Mouse (Mus musculus) megakaryocyte, embryonic 14.5 days (primary cell): ENCODE results near the gene Cc2d1b. TPM values are rescaled to one million over a fixed set of nuclear protein-coding genes. Genes with fewer than 3 reads are reported as not detected.

ENCODE experiments used
- H3K27me3 ChIP-seq: replicated peaks from 2 replicates; pipeline ENCODE3; 2012; ENCODE audit warnings: inconsistent platforms
- H3K36me3 ChIP-seq: replicated peaks from 2 replicates; pipeline ENCODE3; 2012; ENCODE audit warnings: low read length, inconsistent platforms, mixed read lengths
- H3K4me1 ChIP-seq: 2 replicates; pipeline ENCODE4 v1.6.1; 2012; ENCODE audit warnings: inconsistent platforms
- H3K4me3 ChIP-seq: replicated peaks from 2 replicates; pipeline ENCODE3; 2012; ENCODE audit warnings: moderate library complexity, mild to moderate bottlenecking, inconsistent platforms
- H3K9me3 ChIP-seq: 2 replicates; pipeline ENCODE4 v1.6.1; 2012; ENCODE audit warnings: inconsistent platforms
- FLI1 ChIP-seq: IDR thresholded peaks from 2 replicates; pipeline ENCODE4 v1.6.1; 2012; ENCODE audit warnings: low read length, inconsistent platforms, mixed read lengths
- GATA1 ChIP-seq: IDR thresholded peaks from 3 replicates; pipeline ENCODE4 v1.6.1; 2012; ENCODE audit warnings: mixed read lengths, low read length, inconsistent platforms, borderline replicate concordance
- polyA plus RNA-seq: library from polyadenylated mRNA; stranded (reverse); fragments of >175 nt; gene quantifications from 2 replicates; pipeline ENCODE4 v1.2.3, GENCODE M21; 2012; ENCODE audit warnings: low replicate concordance; ENCODE audit not compliant: insufficient read depth

Gene Cc2d1b
- polyA plus RNA-seq: 24.8 and 45.3 TPM in 2 replicates

DNA sequence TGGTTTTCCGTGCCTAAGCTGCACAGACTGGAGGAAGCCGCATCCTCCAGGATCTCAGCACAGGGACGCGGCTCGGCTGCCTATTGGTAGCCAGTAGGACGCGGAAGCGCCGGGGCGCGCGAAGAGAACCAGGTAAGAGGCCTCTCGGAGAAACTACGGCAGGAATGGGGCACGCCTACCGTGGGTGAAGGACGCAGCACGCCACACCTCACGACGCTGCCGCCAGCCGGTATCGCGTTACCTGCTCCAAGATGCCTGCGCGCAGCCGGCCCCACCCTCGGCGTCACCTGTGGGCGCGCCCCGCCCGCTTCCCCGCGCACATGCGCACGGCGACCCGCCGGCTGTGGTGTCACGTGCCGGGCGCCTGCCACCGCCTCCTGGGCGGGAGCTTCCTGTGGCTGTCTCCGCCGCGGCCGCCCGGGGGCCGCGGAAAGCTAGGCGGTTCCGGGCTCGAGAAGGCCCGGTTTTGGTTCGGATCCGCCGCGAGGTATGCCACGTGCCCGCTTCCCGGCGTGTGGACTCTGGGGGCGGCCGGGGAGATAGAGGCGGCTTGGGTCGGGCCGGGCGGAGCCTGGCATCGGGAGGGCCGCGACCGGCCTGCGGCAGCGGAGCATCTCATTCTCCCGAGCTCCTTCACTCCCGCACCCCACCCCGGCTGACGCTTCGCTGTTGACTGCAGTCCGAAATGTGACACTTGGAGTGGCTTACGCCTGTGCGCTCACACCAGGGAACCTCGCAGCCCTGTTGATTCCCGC lies at the start of gene Cc2d1b:
Gene Cc2d1b, plus strand, starts transcription at position 354 of the 755 bp plus-strand sequence.
- peaks cover 53% of the 10 kb centered on the region for H3K36me3 ChIP-seq
- TF ChIP-seq FLI1 (0 out of 2 replicates have a peak, but pooled peaks have one; percentile 8), GATA1 (no peak)
- peak within 1 kb of the TSS; percentile 97 for H3K4me3 ChIP-seq
- H3K4me1 ChIP-seq: peaks cover 29% of the 10 kb centered on the region
- no peaks in the 10 kb centered on the region for H3K9me3 ChIP-seq
- H3K27me3 ChIP-seq: no peaks in the 10 kb centered on the region

DNA sequence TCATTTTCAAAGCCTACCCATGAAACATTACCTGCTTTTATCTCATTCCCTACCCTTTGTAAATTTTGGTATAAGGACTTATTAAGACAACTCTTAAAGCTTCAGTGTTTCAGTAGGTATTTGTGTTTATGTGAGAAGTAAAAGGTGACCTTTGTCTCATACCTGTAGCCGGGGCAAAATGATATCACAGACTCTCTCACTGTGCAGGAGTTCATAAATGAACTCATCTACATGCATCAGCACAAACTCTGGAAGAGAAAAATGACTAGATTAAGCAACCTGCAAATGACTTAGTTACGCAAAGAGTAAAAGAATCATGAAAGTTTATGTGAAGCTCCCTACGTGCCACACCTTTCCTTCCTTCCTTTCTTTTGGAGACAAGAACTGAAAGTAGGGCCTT lies 47.1 kb upstream of the Cc2d1b start:
- peaks cover 6% of the 10 kb centered on the region for H3K4me1 ChIP-seq
- TF ChIP-seq GATA1: no peak
- H3K4me3 ChIP-seq: no peak overlapping the region

DNA sequence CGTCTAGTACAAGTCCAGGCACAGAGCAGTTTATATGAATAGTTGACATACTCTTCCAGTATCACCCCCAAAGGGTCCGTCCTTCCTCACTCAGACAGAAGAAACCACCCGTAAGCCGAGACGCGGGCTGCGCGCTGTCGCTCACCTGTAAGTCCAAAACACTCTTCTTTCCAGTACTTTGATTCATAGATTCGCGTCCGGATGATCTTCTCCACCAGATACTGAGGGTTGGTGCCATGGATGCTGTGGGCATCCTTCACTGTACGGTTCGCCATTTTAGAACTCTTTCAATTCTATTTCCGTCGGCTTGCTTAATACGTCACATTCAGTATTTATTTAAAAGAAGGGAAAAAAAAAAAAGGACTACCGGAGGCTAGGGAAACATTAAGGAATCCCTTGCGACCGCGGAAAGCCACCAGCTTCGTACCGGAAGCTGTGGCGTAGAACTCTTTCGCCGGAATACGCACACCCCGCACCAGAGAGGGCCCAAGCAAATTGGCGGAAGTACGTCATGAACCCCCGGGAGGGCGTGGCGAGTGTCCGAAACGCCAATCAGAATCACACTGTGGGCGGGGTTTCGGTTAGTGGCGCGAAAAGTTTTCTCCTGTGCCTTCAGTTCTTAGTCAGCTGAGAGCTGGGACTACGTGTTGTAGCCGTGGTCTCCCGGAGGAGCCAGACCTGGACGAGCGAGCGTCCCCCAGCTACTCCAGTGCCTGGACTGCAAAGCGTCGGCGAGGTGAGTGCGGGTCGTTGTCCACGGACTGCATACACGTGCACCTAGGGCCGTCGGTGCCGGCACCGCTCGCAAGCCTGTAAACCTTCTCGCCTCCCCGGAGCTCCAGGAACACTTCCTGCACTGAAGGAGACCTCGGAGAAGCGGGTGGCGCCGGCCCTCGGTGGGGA lies 40.6 kb upstream of the Cc2d1b start, which contains the start of the genes Prpf38a and Orc1:
Gene Prpf38a, minus strand, starts transcription at position 497 of the 903 bp plus-strand sequence.
Gene Orc1, plus strand, starts transcription at position 584 of the 903 bp plus-strand sequence.
- H3K4me1 ChIP-seq: peaks cover 20% of the 10 kb centered on the region
- peaks cover 31% of the 10 kb centered on the region for H3K36me3 ChIP-seq
- H3K27me3 ChIP-seq: no peaks in the 10 kb centered on the region
- TF ChIP-seq FLI1 (peak; percentile 80; the same call in 1 of the 2 replicates), GATA1 (no peak)
- no peaks in the 10 kb centered on the region for H3K9me3 ChIP-seq
- H3K4me3 ChIP-seq: peak within 1 kb of the TSS; percentile 100

More for the DNA sequence above, 47.1 kb upstream of the Cc2d1b start:
- Histone ChIP-seq H3K9me3 (no peaks in the 10 kb centered on the region), H3K27me3 (no peaks in the 10 kb centered on the region), H3K36me3 (peaks cover 84% of the 10 kb centered on the region)

DNA sequence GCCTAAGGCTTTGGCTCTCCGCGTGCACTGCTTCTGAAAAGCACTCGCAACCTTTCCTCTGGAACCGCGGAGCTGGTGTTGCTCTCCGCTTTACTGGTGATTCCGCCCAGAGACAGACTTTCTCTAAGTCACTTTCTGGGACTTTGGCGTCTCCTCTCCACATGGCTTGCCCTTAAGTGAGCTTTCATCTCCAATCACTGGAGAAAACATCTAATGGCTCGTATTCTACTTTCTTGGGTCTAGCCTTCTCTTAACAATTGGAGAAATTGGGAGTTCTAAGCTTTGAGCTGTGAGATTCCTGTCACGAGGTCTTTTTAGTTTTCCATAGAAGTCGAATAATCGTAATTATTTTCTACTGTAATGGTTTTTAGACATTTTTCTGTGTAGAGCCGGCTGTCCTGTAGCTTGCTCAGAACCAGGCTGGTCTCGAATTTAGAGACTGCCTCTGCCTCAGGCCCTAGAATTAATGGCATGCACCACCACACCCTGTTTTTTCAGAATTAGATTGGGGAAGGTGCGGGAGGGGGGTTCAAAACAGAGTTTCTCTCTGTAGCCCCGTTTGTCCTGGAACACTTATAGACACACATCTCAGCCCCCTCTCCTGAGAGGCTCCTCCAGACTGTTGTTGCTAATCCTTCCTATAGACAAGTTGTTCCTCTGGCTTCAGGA lies 39.9 kb upstream of the Cc2d1b start:
- Histone ChIP-seq H3K36me3 (peaks cover 27% of the 10 kb centered on the region), H3K27me3 (no peaks in the 10 kb centered on the region)

DNA sequence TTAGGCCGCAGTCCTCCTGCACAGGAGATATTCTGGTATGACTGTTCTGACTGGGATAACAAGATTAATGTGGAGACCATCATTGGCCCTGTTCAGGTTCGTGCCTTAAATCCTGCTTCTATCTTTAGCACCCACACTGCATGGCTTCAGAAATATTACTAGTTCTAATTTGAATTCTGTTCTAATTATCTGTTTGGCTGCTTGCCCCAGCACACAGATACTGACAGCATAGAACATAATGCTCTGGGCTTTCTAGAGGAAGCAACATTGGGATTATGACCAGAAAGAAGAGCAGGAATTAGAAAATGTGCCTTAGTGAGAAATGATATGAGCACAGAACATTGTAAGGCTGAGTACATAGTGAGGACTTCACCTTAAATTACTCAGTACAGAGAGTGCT lies 26.4 kb upstream of the Cc2d1b start:
- no peaks in the 10 kb centered on the region for H3K9me3 ChIP-seq
- H3K36me3 ChIP-seq: peaks cover 72% of the 10 kb centered on the region
- no peak for TF ChIP-seq GATA1
- TF ChIP-seq FLI1: no peak
- H3K4me1 ChIP-seq: peaks cover 11% of the 10 kb centered on the region; the same call in 1 of the 2 replicates
- H3K4me3 ChIP-seq: no peak overlapping the region
- H3K27me3 ChIP-seq: no peaks in the 10 kb centered on the region

More for the DNA sequence above, 39.9 kb upstream of the Cc2d1b start:
- Histone ChIP-seq H3K9me3 (no peaks in the 10 kb centered on the region), H3K4me1 (peaks cover 20% of the 10 kb centered on the region), H3K4me3 (peak overlapping the region; percentile 100)
- TF ChIP-seq FLI1: no peak

DNA sequence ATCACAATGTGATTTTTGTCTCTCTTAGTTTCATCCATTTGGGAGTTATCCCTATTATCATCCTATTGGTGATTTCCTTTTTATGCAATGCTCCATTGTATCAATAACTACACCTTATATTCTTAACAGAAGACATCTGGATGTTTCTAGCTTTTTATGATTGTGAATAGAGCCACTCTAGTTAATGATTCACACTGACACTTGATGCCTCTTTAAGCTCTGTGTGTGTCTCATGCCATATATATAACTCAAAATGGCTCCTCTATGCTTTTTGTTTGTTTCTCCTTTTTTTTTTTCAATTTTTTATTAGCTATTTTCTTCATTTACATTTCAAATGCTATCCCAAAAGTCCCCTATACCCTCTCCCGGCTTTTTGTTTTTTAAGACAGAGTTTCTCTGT lies 24.0 kb upstream of the Cc2d1b start:
- no peaks in the 10 kb centered on the region for H3K9me3 ChIP-seq
- H3K36me3 ChIP-seq: peaks cover 77% of the 10 kb centered on the region
- H3K4me1 ChIP-seq: peaks cover 3% of the 10 kb centered on the region; the same call in 1 of the 2 replicates
- no peaks in the 10 kb centered on the region for H3K27me3 ChIP-seq
- no peak for TF ChIP-seq GATA1
- TF ChIP-seq FLI1: no peak
- H3K4me3 ChIP-seq: no peak overlapping the region

DNA sequence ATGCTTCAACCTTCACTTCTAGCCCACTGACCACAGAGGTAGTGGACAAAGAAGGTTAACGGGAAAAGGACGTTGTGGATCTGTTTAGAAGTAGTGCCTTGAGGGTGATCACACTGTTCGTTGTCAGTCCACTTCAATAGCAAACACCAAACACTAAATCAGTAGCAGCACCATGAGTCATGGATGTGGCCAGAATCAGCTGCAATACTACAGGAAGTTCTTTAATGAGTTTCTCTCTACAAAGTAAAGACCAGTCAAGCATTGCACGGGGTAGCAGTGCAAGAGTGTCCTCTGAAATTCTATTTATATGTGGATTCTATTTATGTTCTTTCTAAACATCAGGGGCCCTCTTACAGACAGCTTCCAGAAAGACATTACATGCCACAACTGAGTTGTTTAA lies 21.4 kb upstream of the Cc2d1b start:
- Histone ChIP-seq H3K9me3 (no peaks in the 10 kb centered on the region), H3K4me3 (no peak overlapping the region), H3K4me1 (peaks cover 3% of the 10 kb centered on the region; the same call in 1 of the 2 replicates), H3K36me3 (peaks cover 78% of the 10 kb centered on the region), H3K27me3 (no peaks in the 10 kb centered on the region)
- TF ChIP-seq FLI1 (no peak), GATA1 (no peak)

DNA sequence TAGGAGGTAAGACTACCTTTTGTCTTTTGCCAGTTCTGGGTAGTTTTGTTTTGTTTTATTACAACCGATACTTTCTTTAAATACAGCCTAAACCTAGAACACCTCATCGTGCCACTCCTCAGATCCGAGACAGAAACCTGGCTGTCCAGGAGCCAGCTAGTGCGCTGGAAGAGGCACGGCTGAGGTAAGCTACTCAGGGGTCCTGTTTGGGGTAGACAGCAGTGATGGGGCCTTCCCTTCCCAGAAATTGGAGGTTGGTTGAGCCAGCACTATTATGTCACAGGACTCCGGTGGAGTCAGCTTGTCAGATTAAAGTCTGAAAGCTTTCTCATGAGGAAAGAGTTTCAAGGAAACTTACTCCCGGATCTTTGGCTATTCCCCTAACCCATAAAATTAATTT lies 17.9 kb upstream of the Cc2d1b start:
- Histone ChIP-seq H3K4me3 (no peak overlapping the region), H3K36me3 (peaks cover 82% of the 10 kb centered on the region), H3K4me1 (peaks cover 3% of the 10 kb centered on the region; the same call in 1 of the 2 replicates), H3K9me3 (no peaks in the 10 kb centered on the region), H3K27me3 (no peaks in the 10 kb centered on the region)
- TF ChIP-seq GATA1 (no peak), FLI1 (no peak)

DNA sequence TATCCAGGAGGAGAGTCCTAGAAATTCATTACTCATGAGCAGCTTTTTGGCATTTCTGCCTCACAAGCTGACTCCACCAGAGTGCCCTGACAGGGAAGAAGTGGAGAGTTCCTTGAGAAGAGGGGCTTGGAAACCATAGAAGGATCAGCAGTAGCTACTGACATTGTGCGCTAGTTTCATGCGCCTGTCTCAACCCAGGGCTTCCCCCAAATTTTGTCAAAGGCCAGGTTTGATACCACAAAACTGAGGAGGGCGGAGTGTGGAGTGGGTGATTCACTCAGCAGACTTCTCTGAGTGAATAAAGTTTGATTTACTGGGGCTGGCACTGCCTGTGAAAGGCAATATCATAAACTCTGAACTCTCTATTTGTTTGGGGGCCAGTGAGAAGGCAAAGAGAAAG lies 11.1 kb upstream of the Cc2d1b start:
- TF ChIP-seq FLI1: no peak
- TF ChIP-seq GATA1: no peak
- Histone ChIP-seq H3K4me3 (no peak overlapping the region), H3K27me3 (no peaks in the 10 kb centered on the region), H3K36me3 (peaks cover 84% of the 10 kb centered on the region), H3K4me1 (no peaks in the 10 kb centered on the region), H3K9me3 (no peaks in the 10 kb centered on the region)

DNA sequence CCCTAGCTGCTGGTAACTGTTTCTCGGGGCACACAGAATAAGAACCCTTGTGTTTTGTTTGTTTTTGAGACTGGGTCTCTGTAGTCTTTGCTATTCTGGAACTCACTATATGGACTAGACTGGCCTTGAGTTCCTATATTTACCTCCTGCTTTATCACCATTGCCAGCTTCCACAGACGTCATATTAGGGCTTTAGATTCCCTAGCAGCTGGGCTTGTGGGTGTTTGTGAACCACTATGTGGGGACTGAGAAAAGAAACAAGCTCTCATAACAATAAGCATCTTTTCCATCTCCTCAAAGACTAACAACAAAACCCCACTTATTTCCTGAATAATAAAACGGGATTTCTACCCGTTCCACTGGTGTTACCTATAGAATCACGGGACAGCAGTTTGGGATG lies 8.8 kb upstream of the Cc2d1b start:
- H3K27me3 ChIP-seq: no peaks in the 10 kb centered on the region
- peaks cover 82% of the 10 kb centered on the region for H3K36me3 ChIP-seq
- H3K4me3 ChIP-seq: no peak overlapping the region
- TF ChIP-seq GATA1: no peak
- TF ChIP-seq FLI1: no peak
- H3K4me1 ChIP-seq: no peaks in the 10 kb centered on the region
- H3K9me3 ChIP-seq: no peaks in the 10 kb centered on the region
